In the genomic region with DNA sequence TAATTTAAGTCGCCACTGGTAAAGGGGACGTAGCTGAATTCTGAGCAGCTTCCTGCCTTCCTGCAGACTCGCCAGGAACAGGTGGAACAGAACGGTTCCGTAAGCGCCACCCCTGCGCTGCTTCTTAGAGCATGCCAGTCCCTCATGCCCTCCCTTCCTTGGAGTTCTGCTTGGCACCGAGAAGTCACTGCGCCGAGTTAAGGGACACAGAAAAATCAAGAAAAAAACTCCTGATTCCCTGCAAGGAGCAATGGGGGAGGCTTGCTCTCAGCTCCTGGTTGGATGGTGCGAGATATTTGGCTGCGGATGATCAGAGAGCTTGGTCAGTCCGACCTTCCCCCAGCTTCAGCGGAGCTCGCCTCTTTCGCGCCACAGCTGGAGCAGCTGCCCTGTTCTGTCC, we compare ENCODE assay signal across 8 mouse cellular contexts. TPM values are rescaled to one million over a fixed set of nuclear protein-coding genes. Genes with fewer than 3 reads are reported as not detected.
A peak's percentile ranks its signal among the peaks of the same experiment; 100 is the strongest.
DNase-seq lines count a peak whose midpoint lies in the region; ATAC-seq and TF ChIP-seq lines count a peak whose summit lies in the region.

No protein-coding gene starts in this region.

- TF ChIP-seq POLR2A in thymus, adult 2 months (IDR thresholded peaks at IDR 0.05; ENCODE audit: control insufficient read depth, extremely low read depth, insufficient read depth, low read length, poor library complexity): no peak

- H3K4me1 ChIP-seq in embryonic facial prominence, embryonic 12.5 days: no peaks in the 10 kb centered on the region; the same call in 1 of the 2 replicates
- H3K4me1 ChIP-seq in embryonic facial prominence, embryonic 10.5 days: peaks cover 6% of the 10 kb centered on the region; the same call in 1 of the 2 replicates
- H3K4me1 ChIP-seq in midbrain, embryonic 10.5 days: peaks cover 13% of the 10 kb centered on the region
- no peaks in the 10 kb centered on the region for H3K4me1 ChIP-seq in thymus, adult 2 months (replicated peaks; ENCODE audit: control insufficient read depth, insufficient read depth, low read length)

- no peak for TF ChIP-seq CTCF in thymus, adult 2 months (IDR thresholded peaks at IDR 0.05; ENCODE audit: borderline replicate concordance, control insufficient read depth, extremely low read depth, insufficient read depth, low read length, poor library complexity)

- no peak overlapping the region for H3K4me3 ChIP-seq in embryonic facial prominence, embryonic 12.5 days
- H3K4me3 ChIP-seq in embryonic facial prominence, embryonic 10.5 days: no peak overlapping the region
- H3K4me3 ChIP-seq in midbrain, embryonic 10.5 days: peak overlapping the region; percentile 36
- no peak overlapping the region for H3K4me3 ChIP-seq in thymus, adult 2 months (ENCODE audit: control insufficient read depth, insufficient read depth, low read length)

- WGBS in embryonic facial prominence, embryonic 12.5 days: 13% methylated on average over 17 of the region's 17 CpGs
- 12% methylated on average over 17 of the region's 17 CpGs for WGBS in embryonic facial prominence, embryonic 10.5 days
- WGBS in midbrain, embryonic 10.5 days: 12% methylated on average over 17 of the region's 17 CpGs
- WGBS in thymus, adult 2 months: 16% methylated on average over 17 of the region's 17 CpGs

- no peak overlapping the region for H3K9ac ChIP-seq in embryonic facial prominence, embryonic 12.5 days

- H3K9me3 ChIP-seq in embryonic facial prominence, embryonic 12.5 days: no peaks in the 10 kb centered on the region
- no peaks in the 10 kb centered on the region for H3K9me3 ChIP-seq in embryonic facial prominence, embryonic 10.5 days
- H3K9me3 ChIP-seq in midbrain, embryonic 10.5 days (replicated peaks): no peaks in the 10 kb centered on the region

- DNase-seq in embryonic facial prominence, embryonic 10.5 days (ENCODE audit: low spot score): no peak
- peak; percentile 35 to 43 for DNase-seq in right cerebral cortex, adult 2 months (ENCODE audit: low spot score in 2 of 2)
- DNase-seq in right cerebral cortex, postnatal 4 days: no peak
- no peak for DNase-seq in midbrain, embryonic 10.5 days (ENCODE audit: low spot score)
- no peak for DNase-seq in thymus, adult 2 months
- no peak for DNase-seq in gastrocnemius, postnatal 10 days
- no peak for DNase-seq in spleen, postnatal 36 days (ENCODE audit: low spot score in 2 of 2)

- no peaks in the 10 kb centered on the region for H3K36me3 ChIP-seq in embryonic facial prominence, embryonic 12.5 days
- H3K36me3 ChIP-seq in embryonic facial prominence, embryonic 10.5 days (replicated peaks): no peaks in the 10 kb centered on the region
- no peaks in the 10 kb centered on the region for H3K36me3 ChIP-seq in midbrain, embryonic 10.5 days
- no peaks in the 10 kb centered on the region for H3K36me3 ChIP-seq in thymus, adult 2 months (ENCODE audit: control insufficient read depth, insufficient read depth, low read length)

- H3K27ac ChIP-seq in embryonic facial prominence, embryonic 12.5 days: no peak overlapping the region
- H3K27ac ChIP-seq in embryonic facial prominence, embryonic 10.5 days (replicated peaks): no peak overlapping the region
- no peak overlapping the region for H3K27ac ChIP-seq in midbrain, embryonic 10.5 days (replicated peaks)
- no peak overlapping the region for H3K27ac ChIP-seq in thymus, adult 2 months (ENCODE audit: control insufficient read depth, insufficient read depth, low read length)

- no peak for ATAC-seq in embryonic facial prominence, embryonic 12.5 days (ENCODE audit: insufficient number of reproducible peaks, insufficient read depth, low FRiP score, low TSS enrichment)

- H3K4me2 ChIP-seq in embryonic facial prominence, embryonic 12.5 days (replicated peaks): peak overlapping the region; percentile 12; the same call in 1 of the 2 replicates

- peaks cover 30% of the 10 kb centered on the region for H3K27me3 ChIP-seq in embryonic facial prominence, embryonic 12.5 days
- H3K27me3 ChIP-seq in embryonic facial prominence, embryonic 10.5 days (replicated peaks; ENCODE audit: low read depth, poor library complexity, severe bottlenecking): peaks cover 45% of the 10 kb centered on the region
- peaks cover 33% of the 10 kb centered on the region for H3K27me3 ChIP-seq in midbrain, embryonic 10.5 days (ENCODE audit: low read depth, poor library complexity, severe bottlenecking)
- no peaks in the 10 kb centered on the region; the same call in 1 of the 2 replicates for H3K27me3 ChIP-seq in thymus, adult 2 months (ENCODE audit: control insufficient read depth, insufficient read depth, low read length)

RNA-seq across cellular contexts. Expression of a gene that starts 49.7 kb away (rescaled TPM):
- polyA plus RNA-seq in embryonic facial prominence, embryonic 12.5 days (2016; fragmentation: Nextera tagmentation; extraction: Ambion mirVana): 9.4 and 11.0 TPM in 2 replicates
- polyA plus RNA-seq in embryonic facial prominence, embryonic 10.5 days (2016; fragmentation: Nextera tagmentation; extraction: Ambion mirVana): 4.4 and 5.5 TPM in 2 replicates
- polyA plus RNA-seq in midbrain, embryonic 10.5 days (2016; fragmentation: Nextera tagmentation; extraction: Ambion mirVana): 6.9 and 9.2 TPM in 2 replicates
- 10.5 and 26.3 TPM in 2 replicates for polyA plus RNA-seq in thymus, adult 2 months (2012; rRNA removed)
- total RNA-seq in gastrocnemius, postnatal 10 days (2021): 1 to 10 TPM; 5.2 to 8.4 TPM

Comparison
In these comparisons a context has a peak if more than half of its experiments do, and no peak if none do; other contexts are left out.
1. DNase-seq: peak in right cerebral cortex, adult 2 months (2 of 2); none in embryonic facial prominence, embryonic 10.5 days (single experiment), right cerebral cortex, postnatal 4 days (single experiment), midbrain, embryonic 10.5 days (single experiment), thymus, adult 2 months (single experiment), gastrocnemius, postnatal 10 days (single experiment) and spleen, postnatal 36 days (0 of 2).